Mouse (Mus musculus) left cerebral cortex, postnatal 14 days (tissue): ENCODE measurements around the gene Fbxw28. TPM values are rescaled to one million over a fixed set of nuclear protein-coding genes. Genes with fewer than 3 reads are reported as not detected.
"Not testable (repeated sequence)": the region's sequence is repeated elsewhere in the genome, so short reads cannot be mapped to it uniquely, and the experiment has no call there.

Experiments used
- DNase-seq, 2 experiments: peaks; one replicate each; pipeline ENCODE4 v3.0.0; 2021 to 2022; ENCODE audit warnings: low spot score in 2 of 2, mixed read lengths in 1 of 2
- intact Hi-C: fragments of 180-260 bp; cut with DNase I; formaldehyde crosslinking; loops from one replicate; pipeline ENCODE4 v1.15.1; 2025
- long read RNA-seq, 2 experiments: library from polyadenylated mRNA; stranded (forward); transcript quantifications; one replicate each; pipeline ENCODE4 v2.0.0; 2021
- total RNA-seq, 2 experiments: library from RNA; stranded (reverse); gene quantifications; 2 replicates each; pipeline ENCODE4 v1.2.3; 2021

Fbxw28 gene
- total RNA-seq = not detected
- long read RNA-seq, experiment 1 = 0 reads
- long read RNA-seq, experiment 2 = 0 reads

DNA sequence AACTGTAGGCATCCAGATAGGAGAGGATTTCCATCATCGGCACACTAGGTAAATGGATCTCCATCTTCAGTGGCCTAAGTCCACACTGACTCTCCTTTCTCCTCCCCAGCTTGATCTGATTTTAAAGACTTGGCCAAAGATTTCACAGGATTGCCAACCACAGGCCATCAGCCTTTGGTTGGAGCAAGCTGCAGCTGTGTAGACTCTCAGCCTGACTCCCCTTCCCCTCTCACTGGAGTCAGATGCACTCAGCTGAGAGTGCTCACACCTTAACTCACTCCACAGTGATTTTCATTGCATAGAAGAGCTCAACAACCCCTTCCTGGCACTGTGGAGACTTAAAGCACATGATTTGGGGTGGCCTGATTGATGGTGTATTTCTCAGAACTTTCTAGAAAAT lies at the start of gene Fbxw28:
Fbxw28 (minus strand) TSS at position 101 of the 400 bp plus-strand sequence.
- DNase-seq, intact Hi-C loops: not testable (repeated sequence)

DNA sequence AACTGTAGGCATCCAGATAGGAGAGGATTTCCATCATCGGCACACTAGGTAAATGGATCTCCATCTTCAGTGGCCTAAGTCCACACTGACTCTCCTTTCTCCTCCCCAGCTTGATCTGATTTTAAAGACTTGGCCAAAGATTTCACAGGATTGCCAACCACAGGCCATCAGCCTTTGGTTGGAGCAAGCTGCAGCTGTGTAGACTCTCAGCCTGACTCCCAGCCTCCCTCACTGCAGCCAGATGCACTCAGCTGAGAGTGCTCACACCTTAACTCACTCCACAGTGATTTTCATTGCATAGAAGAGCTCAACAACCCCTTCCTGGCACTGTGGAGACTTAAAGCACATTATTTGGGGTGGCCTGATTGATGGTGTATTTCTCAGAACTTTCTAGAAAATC lies 51.9 kb downstream of the Fbxw28 start, which contains the start of gene Fbxw14:
Fbxw14 (minus strand) TSS at position 101 of the 400 bp plus-strand sequence.
- intact Hi-C loops, DNase-seq: not testable (repeated sequence)

Other genes starting within 250 kb of the Fbxw28 start
- 10 to 100 TPM; 67.2 to 69.8 TPM for gene Plxnb1, start 244.3 kb downstream of the Fbxw28 start, total RNA-seq
- gene Fbxw21, start 177.6 kb downstream of the Fbxw28 start, total RNA-seq = not detected
- gene Fbxw13, start 143.7 kb downstream of the Fbxw28 start, total RNA-seq = not detected
- not detected for gene Fbxw20, start 104.9 kb downstream of the Fbxw28 start, total RNA-seq
- gene Fbxw14, start 52.0 kb downstream of the Fbxw28 start, total RNA-seq = not detected
- gene Fbxw22, start 64.6 kb upstream of the Fbxw28 start, total RNA-seq = not detected
- not detected for gene Fbxw16, start 109.5 kb upstream of the Fbxw28 start, total RNA-seq
- gene Fbxw19, start 156.2 kb upstream of the Fbxw28 start, total RNA-seq = not detected
- not detected for gene Fbxw15, start 228.6 kb upstream of the Fbxw28 start, total RNA-seq